Mouse (Mus musculus) c-Kit-positive CD71-positive TER-119-positive erythroid progenitor cells, embryonic 14.5 days (primary cell): ENCODE data around the gene Ide.
A peak's percentile ranks its signal among the peaks of the same experiment; 100 is the strongest.

Experiments
- DNase-seq: peaks from one replicate; pipeline ENCODE4 v3.0.0-alpha.2; 2013; ENCODE audit warnings: low spot score

Gene Ide

DNA sequence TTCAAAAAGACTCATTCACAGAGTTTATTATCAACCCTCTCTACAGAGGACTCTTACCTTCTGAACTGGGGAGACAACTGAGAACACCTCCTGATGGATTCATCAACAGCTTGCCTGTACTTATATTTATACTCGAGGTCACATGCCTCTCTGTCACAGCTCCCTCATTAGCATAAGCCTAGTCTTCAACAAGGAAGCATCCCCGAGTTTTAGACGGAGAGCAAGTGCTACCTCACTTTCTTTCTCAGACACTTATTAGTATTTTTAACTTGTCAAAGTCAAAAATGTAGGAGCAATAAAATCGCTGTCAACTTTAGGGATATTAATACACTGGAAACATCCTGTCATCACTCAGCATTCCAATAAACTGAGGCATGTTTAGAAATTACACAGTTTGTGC is at the start of gene Ide:
Gene Ide, minus strand, starts transcription at position 101 of the 400 bp plus-strand sequence.
- no peak for DNase-seq

DNA sequence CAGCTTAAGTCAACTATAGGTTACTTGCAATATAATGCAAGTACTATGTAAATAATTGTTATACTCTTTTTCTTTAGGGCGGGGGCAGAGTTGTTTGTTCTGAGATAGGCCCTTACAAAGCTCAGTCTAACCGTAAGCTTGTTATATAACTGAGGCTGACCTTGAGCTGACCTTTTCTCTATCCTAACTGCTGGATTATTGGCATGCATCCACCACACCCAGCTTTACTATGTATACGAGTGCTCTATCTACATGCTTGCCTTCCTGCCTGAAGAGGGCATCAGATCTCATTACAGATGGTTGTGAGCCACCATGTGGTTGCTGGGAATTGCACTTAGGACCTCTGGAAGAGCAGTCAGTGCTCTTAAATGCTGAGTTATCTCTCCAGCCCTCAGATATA is 48.5 kb upstream of the Ide start:
- no peak for DNase-seq

DNA sequence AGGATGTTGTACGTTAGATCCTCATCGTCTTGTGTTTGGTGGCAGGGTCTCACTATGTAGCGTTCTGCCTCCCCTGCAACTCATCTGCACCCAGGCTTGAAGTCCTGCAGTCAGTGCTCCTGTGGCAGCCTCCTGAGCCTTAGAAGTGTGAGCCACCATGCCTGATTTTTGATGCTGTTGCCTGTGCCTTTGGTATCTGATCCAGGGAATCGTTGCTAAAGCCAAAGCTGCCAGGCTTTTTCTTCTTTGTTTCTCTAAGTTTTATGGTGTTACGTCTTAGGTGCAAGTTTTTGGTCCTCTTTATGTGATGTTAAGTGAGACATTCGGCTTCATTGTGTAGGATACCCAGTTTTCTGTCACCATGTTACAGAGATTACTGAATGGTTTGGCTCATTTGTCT is 41.2 kb upstream of the Ide start:
- no peak for DNase-seq

DNA sequence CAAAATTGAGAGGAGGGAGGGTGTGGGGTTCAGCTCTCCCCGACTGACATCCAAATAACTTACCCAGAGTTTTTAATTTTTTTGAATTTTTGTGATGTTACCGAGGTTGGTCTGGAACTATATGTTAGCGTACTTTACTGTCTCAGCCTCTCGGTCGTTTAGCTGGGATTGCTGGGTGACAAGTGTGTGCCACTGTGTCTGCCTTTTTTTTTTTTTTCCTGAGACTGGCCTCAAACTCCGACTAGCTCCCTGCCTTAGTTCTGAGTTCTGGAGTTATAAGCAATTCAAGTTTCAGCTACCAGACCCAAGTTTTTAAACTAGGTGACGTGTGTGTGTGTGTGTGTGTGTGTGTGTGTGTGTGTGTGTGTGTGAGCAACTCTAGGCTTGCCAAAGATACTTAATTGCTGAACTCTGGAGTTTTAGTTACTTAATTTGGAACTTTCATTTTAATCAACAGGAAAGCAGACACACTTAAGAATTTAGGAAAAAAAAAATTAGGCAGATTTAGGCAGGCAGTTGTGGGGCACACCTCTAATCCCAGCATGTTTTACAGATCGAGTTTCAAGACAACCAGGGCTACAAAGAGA is 39.8 kb upstream of the Ide start:
- peak; percentile 12 for DNase-seq

DNA sequence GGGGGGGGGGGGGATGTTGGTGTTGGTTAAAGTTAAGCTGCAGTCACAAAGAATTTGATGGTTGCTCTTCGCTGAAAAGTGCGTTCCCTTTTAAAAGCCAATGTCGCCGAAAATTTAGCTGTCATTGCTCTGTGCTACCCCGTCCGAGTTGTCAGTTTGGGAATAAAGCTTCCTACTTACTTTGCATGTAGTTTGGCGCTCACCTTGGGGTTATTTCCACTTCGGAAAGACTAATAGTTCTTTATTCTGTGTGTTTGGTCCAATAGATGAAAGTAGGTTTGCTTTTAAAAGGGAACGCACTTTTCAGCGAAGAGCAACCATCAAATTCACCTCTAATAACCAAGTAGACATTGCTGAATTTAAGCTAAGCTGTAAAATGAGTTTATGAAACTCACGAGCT is 39.2 kb upstream of the Ide start:
- peak; percentile 20 for DNase-seq

DNA sequence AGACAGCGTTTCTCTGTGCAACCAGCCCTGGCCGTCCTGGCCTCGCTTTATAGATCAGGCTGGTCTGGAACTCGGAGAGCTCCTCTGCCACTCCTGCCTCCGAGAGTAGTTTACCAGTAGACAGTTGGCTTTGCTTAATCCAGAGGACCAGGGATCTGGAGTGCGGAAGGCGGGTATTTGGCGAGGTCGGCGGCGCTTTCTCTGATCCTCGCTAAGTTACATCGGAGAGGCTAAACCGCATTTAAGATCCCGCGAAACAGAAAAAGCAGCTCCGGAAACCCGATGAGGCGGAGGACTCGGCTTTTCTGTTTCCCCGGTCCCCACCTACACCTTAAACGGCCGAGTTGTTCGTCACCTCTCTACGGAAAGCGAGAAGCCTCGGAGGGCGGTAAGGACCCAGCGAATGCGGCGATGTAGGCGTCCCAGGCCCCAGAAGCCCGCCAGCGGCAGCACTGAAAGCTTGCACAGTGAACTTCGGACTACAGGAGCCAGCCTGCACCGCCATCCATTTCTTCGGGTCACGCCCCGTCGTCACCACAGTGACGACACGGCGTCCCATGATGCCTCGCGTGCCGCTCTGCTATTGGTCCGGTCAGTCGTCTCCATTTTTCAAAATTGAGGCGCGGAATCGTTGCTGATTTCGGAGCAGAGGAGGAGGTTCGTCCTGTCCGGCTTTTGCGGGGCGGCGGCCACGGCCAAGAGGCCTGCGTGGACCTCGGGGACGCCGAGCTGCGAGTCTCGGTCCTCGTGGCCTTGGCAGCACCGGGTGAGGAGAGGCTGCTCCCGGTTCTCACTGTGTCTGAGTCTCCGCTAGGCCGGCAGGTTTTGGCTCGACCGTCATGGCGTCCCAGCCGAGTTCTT is 38.3 kb upstream of the Ide start, which contains the start of gene Kif11:
Gene Kif11, plus strand, starts transcription at position 649 of the 861 bp plus-strand sequence.
- DNase-seq, result peak; percentile 93

DNA sequence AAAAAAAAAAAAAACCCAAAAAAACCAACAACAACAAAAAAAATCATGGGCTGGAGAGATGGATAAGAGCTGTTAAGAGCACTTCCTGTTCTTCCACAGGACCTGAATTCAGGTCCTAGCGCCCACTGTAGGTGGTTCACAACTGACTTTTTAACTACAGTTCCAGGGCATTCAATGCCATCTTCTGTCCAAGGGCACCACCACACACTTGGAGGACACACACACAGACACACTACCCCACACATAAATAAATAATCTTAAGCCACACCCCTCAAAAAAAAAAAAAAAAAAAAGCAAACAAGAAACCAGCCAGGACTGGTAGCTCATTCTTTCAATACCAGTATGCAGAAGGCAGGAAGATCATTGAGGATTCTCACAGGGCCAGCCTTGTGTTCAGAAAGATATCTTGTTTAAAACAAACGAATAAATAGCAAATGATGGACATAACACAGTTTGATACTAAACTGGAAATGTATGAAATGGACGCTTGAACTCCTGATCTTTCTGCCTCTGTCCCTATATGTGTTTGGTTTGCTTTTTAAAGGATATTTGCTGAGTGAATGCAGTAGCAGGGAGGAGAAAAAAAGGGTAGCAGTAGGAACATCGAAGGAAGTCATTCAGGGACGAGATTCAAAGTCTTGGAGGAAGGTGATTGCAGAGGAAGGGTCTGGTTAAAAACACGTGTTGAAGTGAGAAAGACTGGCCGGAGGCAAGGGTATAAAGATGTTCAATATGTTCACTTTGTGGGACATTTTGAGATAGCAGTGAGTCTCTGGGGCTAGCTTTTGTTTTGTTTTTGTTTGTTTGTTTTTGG is 37.5 kb upstream of the Ide start:
- DNase-seq, result peak; percentile 34

DNA sequence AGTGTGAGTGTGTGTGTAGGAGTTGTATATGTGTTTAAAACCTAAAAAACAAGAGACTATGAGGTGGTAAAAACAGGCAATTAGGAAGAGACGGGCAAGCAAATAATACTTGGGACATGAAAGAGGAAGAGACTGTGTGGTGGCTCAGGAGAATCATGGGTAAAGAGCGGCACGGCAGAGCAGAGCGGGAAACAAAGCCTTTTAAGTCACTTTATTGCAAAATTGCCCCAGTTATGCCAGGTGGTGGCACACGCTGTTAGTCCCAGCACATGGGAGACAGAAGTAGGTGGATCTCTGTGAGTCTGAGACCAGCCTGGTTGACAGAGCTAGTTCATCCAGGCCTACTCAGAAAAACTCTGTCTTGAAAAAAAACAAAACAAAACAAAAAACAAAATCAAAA is 32.7 kb upstream of the Ide start:
- no peak for DNase-seq

DNA sequence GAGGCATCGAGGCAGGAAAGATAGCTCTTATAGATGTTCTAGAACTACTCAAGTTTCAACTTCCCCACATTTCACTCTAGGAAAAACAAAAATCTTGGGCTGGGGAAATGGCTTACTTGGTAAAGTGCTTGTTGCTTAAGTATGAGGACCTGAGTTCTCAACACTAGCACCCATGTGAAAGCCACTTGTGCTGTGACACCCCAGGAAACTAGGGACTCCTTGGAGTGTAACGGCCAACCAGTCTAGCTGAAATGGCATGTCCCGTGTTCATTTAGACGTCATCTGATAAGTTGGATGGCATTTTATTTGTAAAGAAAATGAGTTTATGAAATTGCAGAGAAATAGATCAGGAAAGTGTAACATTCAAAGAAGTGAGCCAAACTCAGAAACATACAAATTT is 32.3 kb upstream of the Ide start:
- DNase-seq, result no peak

DNA sequence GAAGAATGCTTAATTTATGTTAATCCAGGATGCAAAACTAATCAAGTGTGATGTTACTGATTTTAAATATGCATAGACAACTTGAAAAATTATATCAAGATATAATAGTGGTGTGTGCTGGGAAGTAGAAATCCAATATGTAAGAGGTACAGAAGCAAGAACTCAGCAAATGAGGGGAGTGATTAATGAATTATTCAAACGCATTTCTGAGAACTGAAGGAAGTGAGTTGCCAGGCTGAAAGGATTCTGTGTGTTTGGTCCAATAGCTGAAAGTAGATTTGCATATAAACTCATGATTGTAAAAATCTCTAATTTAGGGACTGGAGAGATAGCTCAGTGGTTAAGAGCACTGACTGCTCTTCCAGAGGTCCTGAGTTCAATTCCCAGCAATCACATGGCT is 31.3 kb upstream of the Ide start:
- DNase-seq, result no peak

DNA sequence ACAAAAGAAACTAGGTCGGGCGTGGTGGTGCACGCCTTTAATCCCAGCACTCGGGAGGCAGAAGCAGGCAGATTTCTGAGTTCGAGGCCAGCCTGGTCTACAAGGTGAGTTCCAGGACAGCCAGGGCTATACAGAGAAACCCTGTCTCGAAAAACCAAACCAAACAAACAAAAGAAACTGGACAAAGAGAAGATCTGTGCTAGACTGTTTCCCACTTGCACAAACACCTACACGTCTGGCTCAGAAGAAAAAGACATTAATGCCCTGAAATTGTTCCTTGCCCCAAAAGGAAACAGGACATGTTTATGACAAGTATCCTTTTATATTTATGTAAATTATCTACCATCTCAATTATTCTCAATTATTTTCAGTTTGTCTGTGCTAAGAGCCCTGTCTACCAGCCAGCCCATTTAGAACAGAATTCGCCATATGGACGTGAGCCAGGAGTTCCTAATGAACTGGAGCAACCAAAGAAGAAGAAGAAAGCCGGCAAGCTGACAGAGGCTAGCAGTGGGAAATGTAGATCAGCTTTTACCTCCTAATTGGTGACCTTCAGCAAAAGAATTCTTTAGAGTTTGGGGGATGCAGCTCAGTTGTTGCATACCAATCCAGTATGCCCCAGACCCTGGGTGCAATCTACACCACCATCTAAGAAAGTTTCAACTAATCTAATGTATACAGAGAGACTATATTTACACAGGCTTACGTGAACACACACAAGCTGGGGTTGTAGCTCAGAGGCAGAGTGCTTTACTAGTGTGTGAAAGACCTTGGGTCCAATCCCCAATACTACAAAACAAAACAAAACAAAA is 25.7 kb upstream of the Ide start:
- DNase-seq, result no peak

DNA sequence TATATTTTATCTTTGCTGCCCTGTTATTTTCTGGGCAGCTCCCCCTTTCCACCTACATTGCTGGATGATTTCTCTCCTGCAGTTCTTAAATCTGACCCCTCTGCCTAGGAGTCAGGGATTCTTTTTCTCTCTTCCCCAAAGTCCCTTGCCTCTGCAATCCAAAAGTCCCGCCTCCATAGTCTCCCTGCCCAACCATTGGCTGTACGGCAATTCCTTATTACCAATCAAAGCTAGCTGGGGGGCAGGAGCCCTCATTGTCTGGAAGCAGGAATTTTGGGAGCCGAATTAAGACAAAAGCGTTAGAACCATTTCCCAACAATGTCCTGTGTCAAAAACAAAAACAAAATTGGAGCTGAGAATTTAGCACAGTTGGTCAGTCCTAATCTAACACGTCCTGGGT is 24.9 kb upstream of the Ide start:
- no peak for DNase-seq

DNA sequence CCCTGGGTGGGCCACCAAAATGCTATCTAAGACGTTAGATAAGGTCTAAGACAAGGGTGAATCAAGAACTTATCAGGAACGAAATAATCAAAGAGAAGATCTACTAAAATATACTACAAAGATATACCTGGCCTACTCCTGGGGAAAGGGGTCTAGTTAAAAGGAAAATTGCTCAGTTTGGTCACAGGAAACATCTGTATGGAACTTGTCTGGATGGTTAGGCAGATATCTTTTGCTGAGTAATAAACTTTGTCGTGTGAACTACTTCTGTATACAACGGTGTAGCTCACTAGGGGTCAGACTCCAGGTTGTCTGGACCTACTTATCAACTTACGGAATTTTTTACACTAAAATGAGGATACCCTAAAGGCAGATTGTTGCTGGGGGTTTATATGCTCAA is 22.4 kb upstream of the Ide start:
- no peak for DNase-seq

DNA sequence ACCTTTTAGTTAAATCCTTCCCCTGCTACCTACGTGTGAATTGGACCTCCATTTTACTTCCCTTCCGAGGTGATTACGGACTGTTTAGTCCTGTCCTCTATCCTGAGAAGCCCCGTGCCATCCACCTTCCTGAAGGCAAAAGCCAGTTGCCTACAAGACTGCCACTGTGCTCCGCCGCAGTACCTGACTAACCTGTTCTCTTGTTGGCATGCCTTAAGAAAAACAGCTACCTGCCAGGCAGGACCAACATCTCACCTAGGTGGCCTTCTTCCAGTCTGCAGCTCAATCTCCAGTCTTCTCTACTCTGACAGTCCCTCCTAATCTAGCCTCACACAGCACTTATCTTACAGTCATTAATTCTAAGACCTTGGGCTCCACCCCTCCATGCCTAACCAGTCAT is 15.7 kb upstream of the Ide start:
- DNase-seq, result no peak

DNA sequence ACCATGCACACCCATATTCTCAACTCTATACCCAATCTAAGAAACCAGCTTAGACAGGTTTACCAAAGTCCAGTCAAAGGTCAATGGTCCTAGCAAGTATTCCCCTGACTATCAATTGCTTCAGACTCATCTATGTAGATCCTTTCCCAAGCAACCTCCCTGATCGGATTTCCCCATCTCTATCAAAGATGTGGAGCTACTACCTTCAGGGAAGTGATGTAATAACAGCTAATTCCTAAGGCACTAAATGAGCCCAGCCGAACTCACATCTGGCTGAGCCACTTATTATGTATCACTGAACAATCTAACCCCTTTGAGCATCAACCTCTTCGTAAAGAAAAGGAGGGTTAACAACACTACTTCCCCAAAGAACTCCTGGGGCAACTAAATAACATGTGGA is 15.1 kb upstream of the Ide start:
- DNase-seq, result no peak

DNA sequence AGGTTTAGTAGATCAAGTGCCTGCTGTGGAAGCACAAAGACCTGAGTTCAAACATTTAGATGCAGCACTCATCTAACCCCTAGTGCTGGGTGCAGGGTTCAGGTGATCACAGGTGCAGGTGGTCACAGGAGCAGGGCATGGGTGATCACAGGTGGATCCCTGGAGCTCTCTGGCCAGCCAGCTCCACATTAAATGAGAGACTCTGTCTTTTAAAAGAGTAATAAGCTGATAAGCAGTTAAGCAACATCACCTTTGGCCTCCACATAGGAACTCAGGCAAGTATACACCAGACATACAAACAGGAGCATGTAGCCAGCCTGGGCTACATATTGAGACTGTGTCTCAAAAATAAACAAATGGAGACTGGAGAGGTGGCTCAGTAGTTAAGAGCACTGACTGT is 11.3 kb upstream of the Ide start:
- DNase-seq, result no peak

DNA sequence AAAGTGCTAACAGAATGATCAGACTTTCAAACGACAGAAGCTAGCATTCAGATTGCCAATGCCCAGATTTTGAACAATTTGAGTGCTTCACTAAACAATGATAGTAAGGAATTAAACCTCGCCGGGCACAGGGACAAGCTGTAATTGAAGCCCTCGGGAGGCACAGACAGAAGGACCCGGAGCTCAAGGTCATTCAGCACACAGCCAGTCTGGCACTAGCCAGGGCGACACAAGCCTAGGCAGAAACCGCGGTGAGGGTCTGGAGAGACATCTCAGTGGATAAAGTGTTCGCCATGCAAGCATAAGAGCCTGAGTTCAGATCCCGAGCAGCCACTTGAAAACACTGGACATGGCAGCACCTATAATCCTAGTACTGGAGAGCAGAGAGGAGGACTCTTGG is 10.7 kb upstream of the Ide start:
- no peak for DNase-seq

DNA sequence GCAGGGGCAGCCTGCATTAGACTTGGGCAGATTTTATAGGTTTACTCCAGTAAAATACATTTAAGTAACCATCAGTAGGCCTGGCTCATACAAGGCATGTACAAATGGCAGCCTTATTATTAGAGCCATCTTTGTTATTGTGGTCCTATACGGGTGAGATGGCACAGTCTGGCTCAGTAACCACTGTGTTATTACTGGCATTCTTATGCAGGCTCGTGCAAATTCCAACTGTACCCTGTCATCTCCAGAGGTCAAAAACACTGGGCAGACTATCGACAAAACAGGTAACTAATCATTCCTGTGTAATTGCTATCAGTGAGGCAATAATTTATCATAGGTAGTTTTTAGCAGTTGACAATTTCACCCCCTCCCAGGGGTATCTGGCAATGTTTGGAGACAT is 8.6 kb upstream of the Ide start:
- no peak for DNase-seq

DNA sequence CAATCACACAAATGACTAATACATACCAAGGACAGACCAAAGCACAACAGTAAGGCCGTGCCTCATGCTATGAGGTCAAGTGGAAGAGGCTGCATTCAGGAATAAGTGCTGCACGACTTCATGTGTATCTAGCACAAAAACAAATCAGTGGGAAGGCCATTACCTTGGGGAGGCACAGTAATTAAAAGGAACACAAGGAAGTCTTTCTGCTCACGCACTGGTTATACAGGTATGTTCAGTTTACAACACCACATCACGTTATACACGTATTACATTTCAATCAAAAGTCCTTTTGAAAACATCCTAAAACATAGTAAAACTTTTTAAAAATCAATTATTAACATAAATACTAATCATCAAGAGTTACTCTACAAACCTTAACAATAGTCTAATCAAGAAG is 6.2 kb upstream of the Ide start:
- no peak for DNase-seq

DNA sequence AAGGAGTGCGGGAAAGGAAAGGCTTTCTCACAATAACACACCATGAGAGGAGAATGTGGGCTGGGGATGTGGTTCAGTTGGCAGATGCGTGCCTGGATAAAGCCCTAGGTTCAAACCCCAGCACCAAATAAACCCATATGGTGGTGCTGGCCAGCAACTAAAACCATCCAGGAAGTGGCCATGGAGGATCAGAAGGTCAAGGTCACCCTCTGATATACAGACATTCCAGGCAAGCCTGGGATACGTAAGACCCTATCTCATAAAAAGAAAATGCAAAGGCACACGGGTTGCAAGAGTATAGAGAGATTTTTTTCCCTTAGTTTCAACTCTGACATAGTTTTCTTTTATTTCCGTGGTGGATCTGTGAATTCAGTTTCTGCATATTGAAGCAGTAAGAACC is 3.3 kb upstream of the Ide start:
- DNase-seq, result no peak

DNA sequence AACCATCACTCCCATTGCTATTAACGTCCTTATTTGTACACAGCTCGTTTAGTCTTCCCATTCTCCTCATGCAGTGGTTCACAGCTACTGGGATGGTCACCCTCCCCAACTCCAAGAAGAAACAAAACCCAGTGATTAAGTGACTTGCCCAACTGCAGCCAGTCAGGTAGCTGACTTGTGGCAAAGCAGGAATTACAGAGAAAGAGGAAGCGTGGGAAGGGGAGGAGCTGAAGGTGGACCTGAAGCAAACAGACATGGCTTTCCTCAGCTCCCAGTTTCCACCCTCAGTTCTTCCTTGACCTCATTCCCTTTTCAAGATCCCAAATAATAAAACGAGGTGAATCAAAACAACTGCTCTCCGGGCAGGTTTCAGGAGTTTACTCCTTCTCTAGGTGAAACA is 2.8 kb upstream of the Ide start:
- DNase-seq, result no peak

DNA sequence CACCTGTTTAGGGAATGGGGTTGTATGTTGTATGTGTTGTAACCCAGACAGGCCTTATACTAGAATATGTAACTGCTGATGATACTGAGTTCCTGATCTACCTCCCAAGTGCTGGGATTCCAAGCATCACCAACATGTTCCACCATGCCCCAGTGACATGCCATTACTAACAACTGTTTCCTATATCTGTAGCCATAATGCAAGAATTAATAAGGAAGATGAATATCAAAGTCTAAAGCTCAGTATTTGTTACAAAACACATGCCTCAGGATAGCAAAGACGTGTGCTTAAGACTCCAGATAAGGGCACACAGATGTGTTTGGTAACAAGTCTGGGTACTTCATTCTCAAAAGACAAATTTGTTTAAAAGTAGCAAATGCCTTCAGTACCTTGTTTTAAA is 2.3 kb downstream of the Ide start:
- DNase-seq, result no peak
